In the genomic region with DNA sequence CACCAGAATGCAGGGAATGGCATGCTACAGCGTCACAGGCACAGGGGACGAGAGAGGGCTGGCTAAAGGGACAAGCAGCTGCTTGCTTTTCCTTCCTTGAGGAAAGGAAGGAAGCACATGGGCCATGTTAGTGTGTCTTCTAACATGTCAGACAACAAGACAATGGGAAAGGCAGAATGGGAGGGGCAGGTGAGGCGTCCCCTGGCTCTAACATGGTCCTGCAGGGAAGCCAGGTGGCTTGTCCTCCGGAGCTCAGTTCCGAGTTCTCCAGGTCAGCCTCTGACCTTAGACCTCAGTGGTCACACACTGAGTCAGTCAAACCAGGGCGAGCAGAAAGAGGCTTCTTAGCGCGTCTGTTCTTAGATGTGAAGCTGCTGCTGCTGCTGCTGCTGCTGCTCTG, we compare ENCODE assay signal across 26 mouse cellular contexts. TPM values are rescaled to one million over a fixed set of nuclear protein-coding genes. Genes with fewer than 3 reads are reported as not detected.
DNase-seq lines count a peak whose midpoint lies in the region; ATAC-seq and TF ChIP-seq lines count a peak whose summit lies in the region.
"Had no signal": no experiment of that assay in that cellular context is flagged by ENCODE, and none has a peak within 500 bp of the region (broad histone marks: within the 10 kb centered on the region; RNA-seq: fewer than 3 reads in every experiment).

No protein-coding gene starts in this region.

- no peaks in the 10 kb centered on the region for H3K79me2 ChIP-seq in heart, adult 2 months (replicated peaks; ENCODE audit: control insufficient read depth, insufficient read depth, low read length)

- H3K9ac ChIP-seq in heart, adult 2 months (ENCODE audit: low read depth, low read length) = no peak overlapping the region
- no peak overlapping the region for H3K9ac ChIP-seq in neural tube, embryonic 13.5 days
- no peak overlapping the region for H3K9ac ChIP-seq in neural tube, embryonic 15.5 days (replicated peaks)
- no peak overlapping the region for H3K9ac ChIP-seq in forebrain, embryonic 14.5 days (ENCODE audit: low read length)
- H3K9ac ChIP-seq: forebrain, postnatal 0 days; hindbrain, embryonic 13.5 days; liver, embryonic 15.5 days; midbrain, embryonic 12.5 days had no signal

- H3K4me2 ChIP-seq in neural tube, embryonic 13.5 days = no peak overlapping the region
- H3K4me2 ChIP-seq in neural tube, embryonic 15.5 days = no peak overlapping the region
- no peak overlapping the region for H3K4me2 ChIP-seq in forebrain, embryonic 14.5 days (ENCODE audit: low read length)
- H3K4me2 ChIP-seq: hindbrain, embryonic 13.5 days; liver, embryonic 15.5 days; midbrain, embryonic 12.5 days had no signal

- 47% methylated on average over 8 of the region's 8 CpGs for WGBS in heart, adult 2 months
- 50% methylated on average over 8 of the region's 8 CpGs for WGBS in kidney, adult 2 months
- WGBS in neural tube, embryonic 13.5 days = 81% methylated on average over 8 of the region's 8 CpGs
- WGBS in neural tube, embryonic 15.5 days = 77% methylated on average over 8 of the region's 8 CpGs
- 81% methylated on average over 8 of the region's 8 CpGs for WGBS in forebrain, embryonic 14.5 days

- no peak for TF ChIP-seq POLR2A in heart, adult 2 months (IDR thresholded peaks at IDR 0.05; ENCODE audit: insufficient read depth, low read depth, low read length)
- no peak for TF ChIP-seq POLR2A in kidney, adult 2 months (IDR thresholded peaks at IDR 0.05; ENCODE audit: low read depth, low read length)

- no peaks in the 10 kb centered on the region for H3K27me3 ChIP-seq in heart, adult 2 months (ENCODE audit: control insufficient read depth, insufficient read depth, low read length)
- H3K27me3 ChIP-seq in kidney, adult 2 months (replicated peaks; ENCODE audit: control insufficient read depth, insufficient read depth, low read length) = no peaks in the 10 kb centered on the region
- no peaks in the 10 kb centered on the region for H3K27me3 ChIP-seq in neural tube, embryonic 13.5 days
- H3K27me3 ChIP-seq in neural tube, embryonic 15.5 days (replicated peaks) = no peaks in the 10 kb centered on the region
- H3K27me3 ChIP-seq in forebrain, embryonic 14.5 days (replicated peaks; ENCODE audit: control insufficient read depth, insufficient read depth, low read length) = no peaks in the 10 kb centered on the region
- H3K27me3 ChIP-seq: CH12.LX; hindbrain, embryonic 13.5 days; liver, embryonic 15.5 days; midbrain, embryonic 12.5 days; Patski had no signal

- peaks cover 18% of the 10 kb centered on the region for H3K36me3 ChIP-seq in heart, adult 2 months (ENCODE audit: control insufficient read depth, insufficient read depth, low read length)
- H3K36me3 ChIP-seq in kidney, adult 2 months (ENCODE audit: control insufficient read depth, insufficient read depth, low read length) = no peaks in the 10 kb centered on the region; the same call in 1 of the 2 replicates
- H3K36me3 ChIP-seq in neural tube, embryonic 13.5 days = peaks cover 23% of the 10 kb centered on the region
- H3K36me3 ChIP-seq in neural tube, embryonic 15.5 days = peaks cover 8% of the 10 kb centered on the region; the same call in 1 of the 2 replicates
- peaks cover 24% of the 10 kb centered on the region for H3K36me3 ChIP-seq in forebrain, embryonic 14.5 days (ENCODE audit: control insufficient read depth, insufficient read depth, low read length)

- no peak overlapping the region for H3K4me3 ChIP-seq in heart, adult 2 months
- H3K4me3 ChIP-seq in kidney, adult 2 months (ENCODE audit: insufficient read depth, low read depth, low read length) = no peak overlapping the region
- no peak overlapping the region for H3K4me3 ChIP-seq in neural tube, embryonic 13.5 days
- H3K4me3 ChIP-seq in neural tube, embryonic 15.5 days (replicated peaks) = no peak overlapping the region
- no peak overlapping the region for H3K4me3 ChIP-seq in forebrain, embryonic 14.5 days (ENCODE audit: low read depth, low read length)
- H3K4me3 ChIP-seq: embryonic facial prominence, embryonic 10.5 days; heart, embryonic 10.5 days; hindbrain, embryonic 13.5 days; limb, embryonic 10.5 days; liver, embryonic 15.5 days; midbrain, embryonic 12.5 days had no signal

- no peak for ATAC-seq in neural tube, embryonic 13.5 days (ENCODE audit: low read depth)
- ATAC-seq in neural tube, embryonic 15.5 days (ENCODE audit: low FRiP score) = no peak
- no peak for ATAC-seq in forebrain, embryonic 14.5 days
- ATAC-seq: forebrain, postnatal 0 days; Patski had no signal

- H3K4me1 ChIP-seq in heart, adult 2 months (ENCODE audit: control insufficient read depth, insufficient read depth, low read length) = peaks cover 7% of the 10 kb centered on the region
- peaks cover 4% of the 10 kb centered on the region; the same call in 1 of the 2 replicates for H3K4me1 ChIP-seq in kidney, adult 2 months (ENCODE audit: control insufficient read depth, insufficient read depth, low read length)
- 0 out of 2 replicates have a peak, but pooled peaks cover 6% of the 10 kb centered on the region for H3K4me1 ChIP-seq in neural tube, embryonic 13.5 days (replicated peaks)
- no peaks in the 10 kb centered on the region for H3K4me1 ChIP-seq in neural tube, embryonic 15.5 days
- H3K4me1 ChIP-seq in forebrain, embryonic 14.5 days (ENCODE audit: control insufficient read depth, insufficient read depth, low read length) = no peaks in the 10 kb centered on the region
- H3K4me1 ChIP-seq: embryonic facial prominence, embryonic 10.5 days; hindbrain, embryonic 13.5 days; limb, embryonic 10.5 days; liver, embryonic 15.5 days; midbrain, embryonic 12.5 days had no signal

- H3K9me3 ChIP-seq in neural tube, embryonic 13.5 days = no peaks in the 10 kb centered on the region
- H3K9me3 ChIP-seq in neural tube, embryonic 15.5 days (replicated peaks) = no peaks in the 10 kb centered on the region
- H3K9me3 ChIP-seq in forebrain, embryonic 14.5 days (replicated peaks; ENCODE audit: control insufficient read depth, low read length) = no peaks in the 10 kb centered on the region
- H3K9me3 ChIP-seq: embryonic facial prominence, embryonic 10.5 days; G1E; heart, embryonic 10.5 days; hindbrain, embryonic 13.5 days; limb, embryonic 10.5 days; liver, embryonic 15.5 days; midbrain, embryonic 12.5 days had no signal

- no peak for TF ChIP-seq EP300 in heart, adult 2 months (IDR thresholded peaks at IDR 0.05; ENCODE audit: insufficient read depth, low read depth, low read length)

- intact Hi-C loops in heart, adult 2 months (cut with DNase I) = loop anchor here (2.0 kb wide), 1 partner anchor 34 kb away; no protein-coding TSS in a partner anchor

- no peak overlapping the region for H3K27ac ChIP-seq in heart, adult 2 months
- no peak overlapping the region for H3K27ac ChIP-seq in kidney, adult 2 months (ENCODE audit: insufficient read depth, low read depth, low read length)
- 0 out of 2 replicates have a peak overlapping the region, but pooled peaks have one; percentile 9 for H3K27ac ChIP-seq in neural tube, embryonic 13.5 days (replicated peaks)
- no peak overlapping the region for H3K27ac ChIP-seq in neural tube, embryonic 15.5 days (replicated peaks)
- no peak overlapping the region for H3K27ac ChIP-seq in forebrain, embryonic 14.5 days (ENCODE audit: low read depth, low read length)
- H3K27ac ChIP-seq: embryonic facial prominence, embryonic 10.5 days; heart, embryonic 10.5 days; hindbrain, embryonic 13.5 days; limb, embryonic 10.5 days; liver, embryonic 15.5 days; midbrain, embryonic 12.5 days had no signal

- TF ChIP-seq CTCF in heart, adult 2 months (IDR thresholded peaks at IDR 0.05) = no peak
- no peak for TF ChIP-seq CTCF in kidney, adult 2 months (conservative IDR thresholded peaks at IDR 0.05; ENCODE audit: insufficient read depth, insufficient read length, low read depth, low read length)

- peak; percentile 94 for DNase-seq in heart, adult 11 months
- no peak for DNase-seq in heart, adult 2 months
- DNase-seq in kidney, adult 2 months = peak; percentile 47
- DNase-seq in kidney, adult 18-20 months = no peak
- DNase-seq in yolk sac, embryonic 10.5 days (ENCODE audit: low spot score) = peak; percentile 43
- DNase-seq in forebrain, embryonic 14.5 days (ENCODE audit: low spot score) = no peak
- DNase-seq: B cell, adult 2 months; cerebellum, adult 9-10 months; forebrain, postnatal 0 days; gastrocnemius, postnatal 25 days; heart, postnatal 10 days; liver; retina, postnatal 1 day; right cerebral cortex, postnatal 25 days; spleen, adult 18-20 months had no signal

RNA-seq across cellular contexts. Expression of a gene that starts 37.1 kb away (rescaled TPM):
- total RNA-seq in heart, adult 2 months (2021) = 10 to 100 TPM; 37.9 to 43.5 TPM
- polyA plus RNA-seq in heart, adult 2 months (2012; rRNA removed) = 3.5 and 7.8 TPM in 2 replicates
- polyA plus RNA-seq in kidney, adult 2 months (2012; rRNA removed) = 3.9 and 4.5 TPM in 2 replicates
- polyA plus RNA-seq in neural tube, embryonic 13.5 days (2015; fragmentation: Nextera tagmentation; extraction: Ambion mirVana) = 71.1 and 78.1 TPM in 2 replicates
- polyA plus RNA-seq in neural tube, embryonic 15.5 days (2015; fragmentation: Nextera tagmentation; extraction: Ambion mirVana) = 39.5 and 48.8 TPM in 2 replicates
- 70.3 and 73.6 TPM in 2 replicates for polyA plus RNA-seq in forebrain, embryonic 14.5 days (2014; fragmentation: Nextera tagmentation; extraction: Ambion mirVana)

Comparison
In these comparisons a context has a peak if more than half of its experiments do, and no peak if none do; other contexts are left out.
1. DNase-seq: peak in heart, adult 11 months (single experiment), kidney, adult 2 months (single experiment) and yolk sac, embryonic 10.5 days (single experiment); none in heart, adult 2 months (0 of 2), kidney, adult 18-20 months (single experiment) and forebrain, embryonic 14.5 days (single experiment).